Mouse (Mus musculus) bone marrow macrophage, adult 2 months (primary cell): ENCODE measurements around the gene Efcab11.

Source experiments
- CTCF ChIP-seq: IDR thresholded peaks from 2 replicates; pipeline ENCODE4 v1.5.1; 2012; ENCODE audit warnings: low read depth, mild to moderate bottlenecking, low read length, moderate library complexity
- POLR2A ChIP-seq: IDR thresholded peaks from 2 replicates; pipeline ENCODE4 v1.6.1; 2012; ENCODE audit warnings: mild to moderate bottlenecking, low read depth, low read length, borderline replicate concordance

GRCm38 (mm10) chr12:99739211-99739610, 145.0 kb downstream of the Efcab11 start:
- TF ChIP-seq CTCF (no peak), POLR2A (no peak)
